Mouse (Mus musculus) neural tube, embryonic 14.5 days (tissue): Measurements from ENCODE around the gene Hivep3. TPM values are rescaled to one million over a fixed set of nuclear protein-coding genes. Genes with fewer than 3 reads are reported as not detected.

ENCODE experiments used
- ATAC-seq: fragments of 200-750 bp; cut with Nextera tagmentation; 2 replicates; pipeline ENCODE4 v1.8.0; 2017; ENCODE audit warnings: low read depth, mild to moderate bottlenecking, moderate TSS enrichment, moderate library complexity
- H3K27ac ChIP-seq: fragments of 300-500 bp; sonication (generic); 2 replicates; pipeline ENCODE4 v1.5.1; 2014; ENCODE audit warnings: low read depth, mild to moderate bottlenecking, control low read depth, low read length, moderate library complexity, mixed read lengths
- H3K27me3 ChIP-seq: fragments of 300-500 bp; sonication (generic); 2 replicates; pipeline ENCODE4 v1.6.1; 2014; ENCODE audit warnings: low read length; ENCODE audit not compliant: control insufficient read depth, insufficient read depth
- H3K36me3 ChIP-seq: fragments of 300-500 bp; sonication (generic); 2 replicates; pipeline ENCODE4 v1.6.1; 2014; ENCODE audit warnings: low read length, mixed read lengths; ENCODE audit not compliant: control insufficient read depth, insufficient read depth
- H3K4me1 ChIP-seq: fragments of 300-500 bp; sonication (generic); 2 replicates; pipeline ENCODE4 v1.6.1; 2014; ENCODE audit warnings: low read length; ENCODE audit not compliant: control insufficient read depth, insufficient read depth
- H3K4me2 ChIP-seq: fragments of 300-500 bp; sonication (generic); 2 replicates; pipeline ENCODE4 v1.6.1; 2014; ENCODE audit warnings: mild to moderate bottlenecking, low read depth, low read length, control low read depth
- H3K4me3 ChIP-seq: fragments of 300-500 bp; sonication (generic); 2 replicates; pipeline ENCODE4 v1.5.1; 2014; ENCODE audit warnings: low read depth, low read length, control low read depth, mixed read lengths
- H3K9ac ChIP-seq: fragments of 300-500 bp; sonication (generic); replicated peaks from 2 replicates; pipeline ENCODE4 v1.6.1; 2014; ENCODE audit warnings: low read depth, mild to moderate bottlenecking, control low read depth, low read length, mixed read lengths
- H3K9me3 ChIP-seq: fragments of 300-500 bp; sonication (generic); 2 replicates; pipeline ENCODE4 v1.6.1; 2016; ENCODE audit warnings: low read length; ENCODE audit not compliant: control insufficient read depth
- WGBS: fragments of 180-500 bp; shearing (Covaris S2); extraction: QIAGEN DNeasy Blood & Tissue Kit; methylation state at CpG from one replicate; pipeline ENCODE4 v1.1.7; 2014; 5-methylcytosine and 5-hydroxymethylcytosine counted together
- polyA plus RNA-seq: library from polyadenylated mRNA; unstranded; fragments of >200 nt; fragmentation: Nextera tagmentation; extraction: Ambion mirVana; gene quantifications from 2 replicates; pipeline ENCODE4 v1.2.1, GENCODE M21; 2014

The Hivep3 gene
- polyA plus RNA-seq, 1 experiment from 2014 or later = 23.9 TPM

DNA sequence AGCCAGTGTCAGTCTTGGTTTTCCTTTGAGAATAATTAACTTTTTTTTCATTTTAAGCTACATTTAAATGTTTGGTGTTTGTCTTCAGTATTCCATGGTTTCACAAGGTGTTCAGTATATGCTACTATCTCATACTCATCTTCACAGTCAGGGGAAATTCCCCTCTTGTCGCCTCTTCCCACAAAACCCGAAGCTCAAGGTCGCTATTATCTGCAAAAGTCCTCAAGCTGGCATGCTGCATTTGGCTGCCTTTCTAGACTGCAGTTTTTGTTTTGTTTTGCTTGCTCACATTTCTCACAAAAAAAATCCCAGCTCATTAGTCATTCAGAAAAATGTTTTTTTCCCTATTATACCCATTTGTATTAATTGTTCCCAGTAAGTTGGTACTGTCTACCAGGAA, 92.4 kb downstream of the Hivep3 start:
- Histone ChIP-seq H3K4me1 (no peaks in the 10 kb centered on the region), H3K9ac (no peak overlapping the region), H3K4me2 (no peak overlapping the region), H3K4me3 (no peak overlapping the region), H3K27ac (no peak overlapping the region), H3K9me3 (no peaks in the 10 kb centered on the region), H3K36me3 (no peaks in the 10 kb centered on the region), H3K27me3 (no peaks in the 10 kb centered on the region)
- ATAC-seq = no peak
- 81% methylated on average over 3 of the region's 3 CpGs for WGBS

DNA sequence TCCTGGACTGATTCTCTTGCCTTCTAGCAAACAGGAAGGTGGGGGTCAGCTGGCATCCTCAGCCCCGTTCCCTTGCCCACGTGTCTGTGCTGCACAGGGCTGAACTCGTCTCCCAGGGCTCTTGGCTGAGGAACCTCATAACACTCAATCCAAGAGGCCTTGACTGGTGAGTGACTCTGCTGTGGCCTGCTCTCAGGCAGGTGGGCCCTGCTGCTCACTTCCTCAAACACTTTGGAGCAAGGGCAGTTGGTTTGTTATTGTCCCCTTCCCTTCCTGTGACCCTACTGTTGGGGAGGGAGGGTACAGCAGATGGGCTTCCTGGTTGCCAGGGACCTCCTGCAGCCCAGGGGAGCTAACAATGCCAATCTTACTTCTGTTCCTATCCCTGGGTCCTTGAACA, 94.8 kb downstream of the Hivep3 start:
- Histone ChIP-seq H3K27ac (no peak overlapping the region), H3K4me3 (no peak overlapping the region), H3K36me3 (no peaks in the 10 kb centered on the region), H3K9ac (no peak overlapping the region), H3K9me3 (no peaks in the 10 kb centered on the region), H3K4me2 (no peak overlapping the region), H3K27me3 (no peaks in the 10 kb centered on the region), H3K4me1 (no peaks in the 10 kb centered on the region)
- WGBS = 86% methylated on average over 3 of the region's 3 CpGs
- no peak for ATAC-seq

DNA sequence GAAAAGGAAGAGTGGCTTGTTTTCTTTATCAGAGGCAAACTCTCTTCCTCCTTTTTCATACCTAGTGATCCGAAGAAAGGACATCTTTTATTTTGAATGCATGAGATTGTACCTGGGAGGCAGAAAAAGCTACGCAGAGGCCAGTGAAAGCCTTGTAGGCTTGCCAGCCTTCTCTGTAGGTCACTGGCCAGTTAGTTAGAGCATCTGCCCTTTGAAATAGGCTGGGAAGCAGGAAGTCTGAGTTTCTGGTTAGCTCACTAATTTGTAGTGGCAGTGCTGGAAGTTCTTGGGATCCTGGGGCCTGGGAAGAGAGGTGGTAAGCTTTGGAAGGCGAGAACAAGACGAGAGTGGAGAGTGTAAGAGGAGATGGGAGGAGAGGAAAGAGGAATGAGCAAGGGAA, 95.4 kb downstream of the Hivep3 start:
- no peak overlapping the region for H3K27ac ChIP-seq
- no peaks in the 10 kb centered on the region for H3K4me1 ChIP-seq
- 85% methylated on average over 4 of the region's 4 CpGs for WGBS
- no peak overlapping the region for H3K9ac ChIP-seq
- no peaks in the 10 kb centered on the region for H3K36me3 ChIP-seq
- H3K27me3 ChIP-seq = no peaks in the 10 kb centered on the region
- no peak overlapping the region for H3K4me3 ChIP-seq
- H3K4me2 ChIP-seq = no peak overlapping the region
- no peaks in the 10 kb centered on the region for H3K9me3 ChIP-seq
- ATAC-seq = no peak

DNA sequence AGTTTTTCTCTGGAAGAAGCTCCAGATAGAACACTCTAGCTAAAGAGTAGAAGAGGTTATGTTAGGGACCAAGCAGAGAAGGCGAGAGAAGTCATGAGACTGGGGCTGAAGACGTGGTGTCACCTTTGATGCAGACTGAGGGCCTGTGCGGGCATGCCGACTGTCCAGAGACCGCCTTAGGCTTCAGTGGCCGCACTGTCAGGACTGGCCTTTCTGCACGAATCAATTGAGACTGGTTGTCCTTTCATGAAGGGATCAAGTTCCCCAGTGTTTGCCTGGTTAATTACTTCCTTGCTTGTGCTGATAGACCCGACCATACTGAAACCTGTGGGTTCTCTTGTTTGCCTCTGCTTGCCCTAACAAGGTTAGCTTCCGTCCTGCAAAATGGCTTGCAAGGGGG, 99.7 kb downstream of the Hivep3 start:
- H3K9ac ChIP-seq = no peak overlapping the region
- H3K27ac ChIP-seq = no peak overlapping the region
- no peak for ATAC-seq
- no peak overlapping the region for H3K4me2 ChIP-seq
- H3K9me3 ChIP-seq = no peaks in the 10 kb centered on the region
- H3K27me3 ChIP-seq = no peaks in the 10 kb centered on the region
- no peaks in the 10 kb centered on the region for H3K36me3 ChIP-seq
- 73% methylated on average over 9 of the region's 9 CpGs for WGBS
- H3K4me1 ChIP-seq = no peaks in the 10 kb centered on the region
- no peak overlapping the region for H3K4me3 ChIP-seq

DNA sequence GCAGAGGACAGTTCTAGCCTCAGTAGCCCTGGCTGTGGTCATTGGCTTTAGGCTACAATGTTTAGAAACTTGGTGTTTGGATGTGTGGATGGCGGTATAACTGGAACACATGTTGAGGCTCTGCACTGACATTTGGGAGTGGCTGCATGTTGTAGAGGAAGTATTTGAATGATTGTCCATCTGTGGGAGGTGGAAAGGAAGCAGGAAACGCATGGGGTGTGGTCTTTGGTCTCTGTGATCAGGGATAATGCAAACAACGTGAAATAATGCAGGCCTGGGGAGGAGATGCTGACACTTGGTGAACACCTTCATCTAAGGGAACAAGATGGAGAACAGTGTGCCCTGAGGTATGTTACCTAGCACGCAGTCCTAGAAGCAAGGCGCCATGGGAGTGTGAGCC, 100.3 kb downstream of the Hivep3 start:
- Histone ChIP-seq H3K27me3 (no peaks in the 10 kb centered on the region), H3K9me3 (no peaks in the 10 kb centered on the region), H3K27ac (no peak overlapping the region), H3K9ac (no peak overlapping the region), H3K4me3 (no peak overlapping the region), H3K4me1 (no peaks in the 10 kb centered on the region), H3K4me2 (no peak overlapping the region), H3K36me3 (no peaks in the 10 kb centered on the region)
- 86% methylated on average over 5 of the region's 5 CpGs for WGBS
- no peak for ATAC-seq

DNA sequence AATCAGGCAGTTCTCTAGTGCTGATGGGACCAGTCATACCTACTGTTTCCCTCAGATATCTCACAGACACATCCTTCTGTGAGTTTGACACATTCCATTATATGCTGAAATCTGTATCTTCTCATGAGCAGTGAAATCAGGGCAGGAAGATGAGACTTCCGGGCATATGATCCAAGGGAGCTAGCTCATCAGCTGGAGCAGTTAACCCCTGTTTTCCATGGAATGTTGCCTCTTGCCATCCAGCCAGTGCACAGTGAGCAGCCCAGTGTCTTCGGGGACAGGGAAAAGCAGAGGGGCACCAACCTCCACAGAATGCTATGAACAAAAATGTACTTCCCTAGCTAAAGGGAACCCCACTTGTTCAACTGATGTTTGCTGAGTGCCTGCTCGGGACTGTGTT, 102.6 kb downstream of the Hivep3 start:
- Histone ChIP-seq H3K9ac (no peak overlapping the region), H3K4me3 (no peak overlapping the region), H3K4me1 (no peaks in the 10 kb centered on the region), H3K9me3 (no peaks in the 10 kb centered on the region), H3K27ac (no peak overlapping the region), H3K4me2 (no peak overlapping the region), H3K36me3 (no peaks in the 10 kb centered on the region), H3K27me3 (no peaks in the 10 kb centered on the region)
- 93% methylated on average over 3 of the region's 3 CpGs for WGBS
- ATAC-seq = no peak

DNA sequence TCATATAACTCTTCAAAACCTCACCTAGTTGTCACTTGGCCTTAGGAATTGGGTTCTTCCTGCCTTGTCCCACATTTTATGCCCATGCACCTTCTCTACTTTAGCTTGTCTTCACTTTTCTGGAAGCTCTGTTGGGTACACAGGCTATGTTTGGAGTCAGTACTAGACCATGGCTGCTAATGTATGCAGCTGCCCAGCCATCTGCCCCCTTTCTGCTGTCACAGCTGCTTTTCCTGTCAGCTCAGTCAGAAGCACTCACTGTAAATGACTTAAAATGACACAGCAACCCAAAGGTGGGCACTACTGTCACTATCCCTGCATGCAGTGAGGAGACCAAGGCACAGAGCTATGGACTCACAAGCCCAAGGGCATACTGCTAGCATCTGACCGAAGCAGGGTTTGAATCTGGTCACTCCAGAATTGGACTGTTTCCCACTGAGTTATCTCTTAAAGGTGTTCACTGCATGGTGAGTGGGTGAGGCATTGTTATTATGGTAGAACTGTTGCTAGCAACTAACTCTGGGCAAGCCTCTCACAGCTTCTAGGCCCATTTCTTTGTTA, 104.0 kb downstream of the Hivep3 start:
- Histone ChIP-seq H3K27ac (no peak overlapping the region), H3K4me1 (no peaks in the 10 kb centered on the region), H3K27me3 (no peaks in the 10 kb centered on the region), H3K4me2 (no peak overlapping the region), H3K9ac (no peak overlapping the region), H3K4me3 (no peak overlapping the region), H3K9me3 (no peaks in the 10 kb centered on the region), H3K36me3 (no peaks in the 10 kb centered on the region)
- ATAC-seq = no peak
- 100% methylated on average over 1 of the region's 1 CpGs for WGBS

DNA sequence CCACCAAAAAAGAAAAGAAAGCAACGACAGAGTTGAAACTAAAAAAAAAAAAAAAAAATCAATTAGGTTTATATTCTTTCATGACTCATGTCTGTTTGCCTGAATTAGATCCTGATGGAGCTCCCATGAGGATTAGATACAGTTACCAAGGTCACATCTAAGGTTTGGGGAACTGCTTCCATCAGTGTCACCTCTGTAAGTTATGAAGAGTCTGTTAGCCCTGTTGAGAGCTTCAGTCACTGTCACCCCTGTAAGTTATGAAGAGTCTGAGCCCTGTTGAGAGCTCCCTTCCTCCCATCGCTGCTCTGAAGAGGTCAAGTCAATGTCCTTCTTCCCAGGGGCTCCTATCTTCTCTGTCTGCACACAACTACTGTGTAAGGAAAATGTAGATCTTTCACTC, 104.7 kb downstream of the Hivep3 start:
- Histone ChIP-seq H3K27ac (no peak overlapping the region), H3K27me3 (no peaks in the 10 kb centered on the region), H3K9ac (no peak overlapping the region), H3K4me1 (no peaks in the 10 kb centered on the region), H3K36me3 (no peaks in the 10 kb centered on the region), H3K4me2 (no peak overlapping the region), H3K9me3 (no peaks in the 10 kb centered on the region), H3K4me3 (no peak overlapping the region)
- 79% methylated on average over 2 of the region's 2 CpGs for WGBS
- no peak for ATAC-seq

DNA sequence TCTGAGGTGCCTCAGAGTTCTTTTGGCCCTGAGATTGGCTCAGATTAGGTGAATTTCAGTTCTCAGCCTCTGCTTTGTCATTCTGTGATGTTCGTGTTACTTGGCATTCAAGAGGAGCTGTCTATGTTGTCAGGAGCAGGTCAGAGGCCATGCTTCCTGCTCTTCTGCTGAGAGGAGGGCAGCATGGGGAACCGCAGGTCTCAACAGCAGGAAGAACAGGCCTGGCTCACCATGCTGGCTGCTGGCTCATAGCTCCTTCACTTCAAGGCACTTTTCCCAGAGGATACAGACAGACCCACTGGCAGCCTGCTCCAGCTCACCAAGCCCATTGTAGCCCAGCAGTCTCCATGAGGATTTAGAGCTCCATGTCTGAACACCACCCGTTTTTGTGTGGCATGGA, 109.7 kb downstream of the Hivep3 start:
- Histone ChIP-seq H3K4me3 (no peak overlapping the region), H3K4me1 (no peaks in the 10 kb centered on the region), H3K27me3 (no peaks in the 10 kb centered on the region), H3K36me3 (no peaks in the 10 kb centered on the region), H3K27ac (no peak overlapping the region), H3K4me2 (no peak overlapping the region), H3K9me3 (no peaks in the 10 kb centered on the region), H3K9ac (no peak overlapping the region)
- WGBS = 61% methylated on average over 3 of the region's 3 CpGs
- no peak for ATAC-seq

DNA sequence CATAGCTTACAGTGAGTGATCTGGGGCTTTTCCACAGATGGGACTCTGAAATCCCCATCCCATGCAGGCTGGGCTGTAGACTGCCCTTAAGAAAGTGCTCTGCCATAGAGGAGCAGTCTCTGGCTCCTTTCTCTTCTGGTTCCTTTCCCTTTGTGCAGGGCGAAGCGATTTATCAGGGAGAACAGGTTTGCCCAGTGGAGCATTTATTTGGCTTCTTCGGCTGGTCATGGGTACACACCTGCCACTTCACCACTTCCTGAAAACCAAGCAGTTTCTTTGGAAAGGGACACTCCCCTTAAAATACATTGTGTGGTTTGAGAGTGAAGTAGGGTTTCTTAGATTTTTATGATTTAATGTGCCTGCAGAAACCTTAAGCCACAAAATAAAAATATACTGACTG, 110.7 kb downstream of the Hivep3 start:
- Histone ChIP-seq H3K36me3 (no peaks in the 10 kb centered on the region), H3K27ac (no peak overlapping the region), H3K27me3 (no peaks in the 10 kb centered on the region), H3K4me1 (no peaks in the 10 kb centered on the region), H3K4me3 (no peak overlapping the region), H3K9ac (no peak overlapping the region), H3K4me2 (no peak overlapping the region), H3K9me3 (no peaks in the 10 kb centered on the region)
- ATAC-seq = no peak
- 83% methylated on average over 3 of the region's 3 CpGs for WGBS
